Mouse (Mus musculus) cerebellum, adult 2 months (tissue): ENCODE measurements around the gene Cnbp. TPM values are rescaled to one million over a fixed set of nuclear protein-coding genes. Genes with fewer than 3 reads are reported as not detected.
A peak's percentile ranks its signal among the peaks of the same experiment; 100 is the strongest.

ENCODE experiments used
- DNase-seq, 2 experiments: peaks; one replicate each; pipeline ENCODE4 v3.0.0; 2021
- H3K27ac ChIP-seq: fragments of 200-500 bp; 2 replicates; pipeline ENCODE4 v1.5.1; 2012; ENCODE audit warnings: low read length, control low read depth, inconsistent platforms; ENCODE audit not compliant: insufficient read depth
- H3K27me3 ChIP-seq: fragments of 200-500 bp; 2 replicates; pipeline ENCODE4 v1.6.1; 2012; ENCODE audit warnings: inconsistent platforms, mild to moderate bottlenecking, low read length, moderate library complexity; ENCODE audit not compliant: control insufficient read depth, insufficient read depth
- H3K4me1 ChIP-seq: fragments of 200-500 bp; 2 replicates; pipeline ENCODE4 v1.6.1; 2011; ENCODE audit warnings: low read length; ENCODE audit not compliant: control insufficient read depth, insufficient read depth
- H3K4me3 ChIP-seq: fragments of 200-500 bp; replicated peaks from 2 replicates; pipeline ENCODE3; 2011; ENCODE audit warnings: mild to moderate bottlenecking, low read depth, low read length, control low read depth; ENCODE audit not compliant: insufficient read depth
- CTCF ChIP-seq: fragments of 200-500 bp; IDR thresholded peaks from 2 replicates; pipeline ENCODE4 v1.5.1; 2011; ENCODE audit warnings: low read depth, mild to moderate bottlenecking, control low read depth, low read length, moderate library complexity, borderline replicate concordance; ENCODE audit not compliant: insufficient read depth
- POLR2A ChIP-seq: fragments of 200-500 bp; IDR thresholded peaks from 2 replicates; pipeline ENCODE4 v1.6.1; 2011; ENCODE audit warnings: low read length, control low read depth, borderline replicate concordance; ENCODE audit not compliant: insufficient read depth
- WGBS: fragments of 180-500 bp; shearing (Covaris S2); methylation state at CpG from one replicate; pipeline ENCODE4 v1.1.7; 2018; 5-methylcytosine and 5-hydroxymethylcytosine counted together
- polyA plus RNA-seq: library from polyadenylated mRNA; depleted of rRNA; stranded (reverse); fragments of >200 nt; gene quantifications from 2 replicates; pipeline ENCODE4 v1.2.3, GENCODE M21; 2012

Gene Cnbp
- polyA plus RNA-seq, 1 experiment, result 347 TPM

- Histone ChIP-seq H3K4me1 (no peaks in the 10 kb centered on the region; the same call in 1 of the 2 replicates), H3K27ac (no peak overlapping the region), H3K4me3 (no peak overlapping the region), H3K27me3 (no peaks in the 10 kb centered on the region)
- 38% methylated on average over 9 of the region's 9 CpGs for WGBS
- no peak for TF ChIP-seq POLR2A
- no peak for TF ChIP-seq CTCF
- DNase-seq, result no peak
These were observed 18.1 kb upstream of the Cnbp start for GRCm38 (mm10) chr6:87868871-87869506.

GRCm38 (mm10) chr6:87867256-87867655 is 16.4 kb upstream of the Cnbp start:
- TF ChIP-seq POLR2A, result no peak
- TF ChIP-seq CTCF, result no peak
- Histone ChIP-seq H3K27me3 (no peaks in the 10 kb centered on the region), H3K4me1 (no peaks in the 10 kb centered on the region; the same call in 1 of the 2 replicates), H3K4me3 (no peak overlapping the region), H3K27ac (no peak overlapping the region)
- no peak for DNase-seq
- WGBS, result 83% methylated on average over 2 of the region's 2 CpGs

- Histone ChIP-seq H3K27ac (no peak overlapping the region), H3K4me3 (no peak overlapping the region), H3K27me3 (no peaks in the 10 kb centered on the region), H3K4me1 (no peaks in the 10 kb centered on the region; the same call in 1 of the 2 replicates)
- no peak for TF ChIP-seq POLR2A
- TF ChIP-seq CTCF, result no peak
- 85% methylated on average over 6 of the region's 6 CpGs for WGBS
- no peak for DNase-seq
These were observed 15.3 kb upstream of the Cnbp start for GRCm38 (mm10) chr6:87866211-87866610.

GRCm38 (mm10) chr6:87857071-87857470 is 6.2 kb upstream of the Cnbp start:
- Histone ChIP-seq H3K27ac (no peak overlapping the region), H3K4me1 (no peaks in the 10 kb centered on the region), H3K4me3 (no peak overlapping the region), H3K27me3 (no peaks in the 10 kb centered on the region)
- TF ChIP-seq POLR2A (no peak), CTCF (no peak)
- 53% methylated on average over 1 of the region's 1 CpGs for WGBS
- no peak for DNase-seq

- Histone ChIP-seq H3K27me3 (no peaks in the 10 kb centered on the region), H3K4me1 (peaks cover 3% of the 10 kb centered on the region; the same call in 1 of the 2 replicates), H3K4me3 (no peak overlapping the region), H3K27ac (no peak overlapping the region)
- WGBS, result 83% methylated on average over 4 of the region's 4 CpGs
- no peak for DNase-seq
- TF ChIP-seq POLR2A (no peak), CTCF (no peak)
These were observed 2.5 kb upstream of the Cnbp start for GRCm38 (mm10) chr6:87853446-87853845.

GRCm38 (mm10) chr6:87851871-87852270 is 965 bp upstream of the Cnbp start:
- Histone ChIP-seq H3K4me1 (peaks cover 8% of the 10 kb centered on the region; the same call in 1 of the 2 replicates), H3K27me3 (no peaks in the 10 kb centered on the region), H3K27ac (no peak overlapping the region), H3K4me3 (no peak overlapping the region)
- WGBS, result 86% methylated on average over 6 of the region's 6 CpGs
- no peak for DNase-seq
- TF ChIP-seq POLR2A (no peak), CTCF (no peak)

GRCm38 (mm10) chr6:87850155-87850899 is 579 bp downstream of the Cnbp start:
- no peaks in the 10 kb centered on the region for H3K27me3 ChIP-seq
- peaks cover 9% of the 10 kb centered on the region; the same call in 1 of the 2 replicates for H3K4me1 ChIP-seq
- peak overlapping the region; percentile 80 for H3K4me3 ChIP-seq
- peak in 1 of 2 experiments; percentile 70 for DNase-seq
- H3K27ac ChIP-seq, result peak overlapping the region; percentile 83
- no peak for TF ChIP-seq POLR2A
- no peak for TF ChIP-seq CTCF
- WGBS, result under 1% methylated on average over 71 of the region's 73 CpGs

GRCm38 (mm10) chr6:87849780-87850154 is 1.1 kb downstream of the Cnbp start:
- WGBS, result 1% methylated on average over 8 of the region's 8 CpGs
- no peak overlapping the region for H3K27ac ChIP-seq
- TF ChIP-seq CTCF (no peak), POLR2A (no peak)

More at GRCm38 (mm10) chr6:87849780-87850154, 1.1 kb downstream of the Cnbp start:
- H3K4me3 ChIP-seq, result peak overlapping the region; percentile 80
- peak in 1 of 2 experiments; percentile 18 for DNase-seq
- peaks cover 14% of the 10 kb centered on the region; the same call in 1 of the 2 replicates for H3K4me1 ChIP-seq
- no peaks in the 10 kb centered on the region for H3K27me3 ChIP-seq
